Mouse (Mus musculus) E14TG2a.4 (cell line): ENCODE results near the gene Bmpr1b.

Source experiments
- CTCF ChIP-seq: conservative IDR thresholded peaks from 2 replicates; pipeline ENCODE4 v1.5.1; 2014; ENCODE audit warnings: low read length
- NANOG ChIP-seq: IDR thresholded peaks from 2 replicates; pipeline ENCODE4 v1.6.1; 2014; ENCODE audit warnings: borderline replicate concordance, low read length, mixed read lengths

- TF ChIP-seq CTCF (no peak), NANOG (no peak)
Observed at GRCm38 (mm10) chr3:141819331-141819941, 349.8 kb downstream of the Bmpr1b start.
